27 mouse cellular contexts compared by ENCODE assay signal in the genomic region with DNA sequence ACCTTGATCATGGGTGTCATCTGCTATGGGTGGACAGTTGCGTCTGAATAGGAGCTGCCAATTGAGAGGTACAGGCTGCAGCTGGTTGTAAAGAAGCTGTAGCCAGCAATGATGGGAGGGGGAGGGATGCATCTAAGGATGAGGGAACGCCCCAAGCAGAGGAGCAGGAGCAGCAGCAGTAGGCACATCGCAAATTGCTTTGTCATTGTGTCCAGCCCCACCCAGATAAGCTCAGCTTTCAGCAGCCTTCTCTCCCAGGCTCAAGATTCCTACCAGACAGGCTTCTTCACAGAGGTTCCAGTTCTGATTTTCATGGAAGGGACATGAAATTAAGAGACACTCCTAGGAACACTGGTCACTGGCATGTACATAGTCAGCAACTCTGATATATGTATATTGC. TPM values are rescaled to one million over a fixed set of nuclear protein-coding genes. Genes with fewer than 3 reads are reported as not detected.
DNase-seq lines count a peak whose midpoint lies in the region; ATAC-seq and TF ChIP-seq lines count a peak whose summit lies in the region.
"Had no signal": no experiment of that assay in that cellular context is flagged by ENCODE, and none has a peak within 500 bp of the region (broad histone marks: within the 10 kb centered on the region; RNA-seq: fewer than 3 reads in every experiment).

No protein-coding gene starts in this region.

- H3K4me1 ChIP-seq in MEL (ENCODE audit: control insufficient read depth in 1 of 2, insufficient read depth in 2 of 2, low read length in 2 of 2), result peaks cover 6 to 12% of the 10 kb centered on the region in 2 experiments; a peak in 3 of 4 replicates
- H3K4me1 ChIP-seq in liver, embryonic 12.5 days, result peaks cover 9% of the 10 kb centered on the region
- H3K4me1 ChIP-seq: embryonic facial prominence, embryonic 12.5 days; heart, embryonic 12.5 days; hindbrain, embryonic 15.5 days; intestine, embryonic 15.5 days had no signal

- TF ChIP-seq EP300 in MEL (IDR thresholded peaks at IDR 0.05; ENCODE audit: low read depth in 1 of 2, low read length in 2 of 2), result peak; percentile 45 to 50; a peak in 3 of 4 replicates

- no peaks in the 10 kb centered on the region; a peak in 2 of 4 replicates for H3K27me3 ChIP-seq in MEL (ENCODE audit: control insufficient read depth in 1 of 2, insufficient read depth in 2 of 2, low read length in 2 of 2)
- H3K27me3 ChIP-seq in liver, embryonic 12.5 days (replicated peaks), result no peaks in the 10 kb centered on the region
- H3K27me3 ChIP-seq: embryonic facial prominence, embryonic 12.5 days; heart, embryonic 12.5 days; hindbrain, embryonic 15.5 days; intestine, embryonic 15.5 days had no signal

- DNase-seq in MEL (ENCODE audit: low read depth, low spot score), result peak; percentile 76
- DNase-seq in ZHBTc4 (ENCODE audit: low read depth, low spot score), result peak; percentile 79
- DNase-seq in spleen, adult 18-20 months, result no peak
- no peak for DNase-seq in cerebellum, adult 9-11 months
- DNase-seq in cerebellum, postnatal 14 days, result no peak
- DNase-seq: adrenal gland, postnatal 10 days; cerebellum, adult 18-20 months; heart, postnatal 36 days; kidney, adult 9 months; kidney, postnatal 36 days; left cerebral cortex, postnatal 4 days; lung, postnatal 14 days; right cerebral cortex, postnatal 4 days; thymus, postnatal 14 days had no signal

- peak; percentile 74 for ATAC-seq in liver, embryonic 12.5 days
- peak; percentile 70; the same call in 1 of the 2 replicates for ATAC-seq in megakaryocyte-erythroid progenitor cell, adult 5-6 weeks (replicated peaks; ENCODE audit: low FRiP score, low TSS enrichment, poor library complexity, severe bottlenecking)
- ATAC-seq: activated CD4-positive, CD25-positive, alpha-beta regulatory T cell, adult 4 months; forebrain, embryonic 16.5 days; intestine, embryonic 15.5 days; midbrain, embryonic 16.5 days had no signal

- no peak overlapping the region for H3K9ac ChIP-seq in MEL (ENCODE audit: control insufficient read depth, low read depth, low read length, poor library complexity, severe bottlenecking)
- no peak overlapping the region for H3K9ac ChIP-seq in liver, embryonic 12.5 days
- H3K9ac ChIP-seq: embryonic facial prominence, embryonic 12.5 days; heart, embryonic 12.5 days; hindbrain, embryonic 15.5 days; intestine, embryonic 15.5 days had no signal

- peaks cover 0 to 12% of the 10 kb centered on the region in 2 experiments; a peak in 2 of 4 replicates for H3K36me3 ChIP-seq in MEL (ENCODE audit: control insufficient read depth in 1 of 2, insufficient read depth in 2 of 2, low read length in 2 of 2)
- H3K36me3 ChIP-seq in liver, embryonic 12.5 days, result no peaks in the 10 kb centered on the region
- H3K36me3 ChIP-seq: embryonic facial prominence, embryonic 12.5 days; heart, embryonic 12.5 days; intestine, embryonic 15.5 days had no signal

- no peak for TF ChIP-seq POLR2A in MEL (IDR thresholded peaks at IDR 0.05; ENCODE audit: control insufficient read depth in 1 of 2, insufficient read depth in 1 of 2, low read depth in 1 of 2, low read length in 2 of 2, poor library complexity in 1 of 2)

- H3K4me2 ChIP-seq in liver, embryonic 12.5 days, result no peak overlapping the region
- H3K4me2 ChIP-seq: embryonic facial prominence, embryonic 12.5 days; heart, embryonic 12.5 days; hindbrain, embryonic 15.5 days; intestine, embryonic 15.5 days had no signal

- TF ChIP-seq RAD21 in MEL (IDR thresholded peaks at IDR 0.05; ENCODE audit: low read depth, low read length), result no peak

- no peaks in the 10 kb centered on the region for H3K79me2 ChIP-seq in MEL (ENCODE audit: control insufficient read depth, insufficient read depth, low read length, poor library complexity)

- no peaks in the 10 kb centered on the region for H3K9me3 ChIP-seq in MEL (replicated peaks; ENCODE audit: insufficient read depth, low read length)
- H3K9me3 ChIP-seq in liver, embryonic 12.5 days (replicated peaks), result no peaks in the 10 kb centered on the region
- H3K9me3 ChIP-seq: embryonic facial prominence, embryonic 12.5 days; heart, embryonic 12.5 days; hindbrain, embryonic 15.5 days; intestine, embryonic 15.5 days had no signal

- WGBS in liver, embryonic 12.5 days (ENCODE audit: insufficient replicate concordance), result 31% methylated on average over 3 of the region's 3 CpGs

- no peak for TF ChIP-seq CTCF in MEL (IDR thresholded peaks at IDR 0.05 in 2 of 3, conservative IDR thresholded peaks at IDR 0.05 in 1 of 3; ENCODE audit: control insufficient read depth in 1 of 3, insufficient read depth in 1 of 3, low read depth in 2 of 3, low read length in 3 of 3, poor library complexity in 1 of 3, severe bottlenecking in 1 of 3)

- no peak overlapping the region for H3K27ac ChIP-seq in MEL (ENCODE audit: control insufficient read depth, low read depth, low read length)
- H3K27ac ChIP-seq in liver, embryonic 12.5 days, result no peak overlapping the region
- H3K27ac ChIP-seq: embryonic facial prominence, embryonic 12.5 days; hindbrain, embryonic 15.5 days; intestine, embryonic 15.5 days; left cerebral cortex, adult 2 months had no signal

- no peak overlapping the region for H3K4me3 ChIP-seq in MEL (ENCODE audit: control insufficient read depth in 1 of 2, insufficient read depth in 1 of 2, low read depth in 2 of 2, low read length in 2 of 2)
- H3K4me3 ChIP-seq in liver, embryonic 12.5 days, result no peak overlapping the region
- H3K4me3 ChIP-seq: embryonic facial prominence, embryonic 12.5 days; heart, embryonic 12.5 days; hindbrain, embryonic 15.5 days; intestine, embryonic 15.5 days; left cerebral cortex, adult 2 months had no signal

TF ChIP-seq in MEL, 35 proteins besides CTCF, POLR2A, EP300 and RAD21 (continues in another document):
- 0 out of 2 replicates have a peak, but pooled peaks have one; percentile 31 for TF ChIP-seq MAZ (IDR thresholded peaks at IDR 0.05; ENCODE audit: low read depth, low read length)
- TF ChIP-seq ZNF384 (IDR thresholded peaks at IDR 0.05; ENCODE audit: low read depth, low read length), result no peak
- 0 out of 2 replicates have a peak, but pooled peaks have one; percentile 21 for TF ChIP-seq MAX (IDR thresholded peaks at IDR 0.05; ENCODE audit: low read length)
- peak; percentile 62; the same call in 1 of the 2 replicates for TF ChIP-seq GABPA (IDR thresholded peaks at IDR 0.05; ENCODE audit: low read depth, low read length)
- TF ChIP-seq BHLHE40 (IDR thresholded peaks at IDR 0.05; ENCODE audit: borderline replicate concordance, low read depth, low read length), result no peak
- TF ChIP-seq TCF12 (IDR thresholded peaks at IDR 0.05; ENCODE audit: low read depth, low read length), result no peak
- no peak for TF ChIP-seq NELFE (IDR thresholded peaks at IDR 0.05; ENCODE audit: low read depth, low read length)
- no peak for TF ChIP-seq POLR2AphosphoS2 (IDR thresholded peaks at IDR 0.05; ENCODE audit: low read length)
- TF ChIP-seq KAT2A (conservative IDR thresholded peaks at IDR 0.05; ENCODE audit: low read depth, low read length), result no peak
- TF ChIP-seq RCOR1 (IDR thresholded peaks at IDR 0.05; ENCODE audit: low read depth, low read length), result peak; percentile 64; the same call in 1 of the 2 replicates
- 0 out of 2 replicates have a peak, but pooled peaks have one; percentile 20 for TF ChIP-seq MYC (IDR thresholded peaks at IDR 0.05; ENCODE audit: low read depth, low read length)
- TF ChIP-seq MAFK (IDR thresholded peaks at IDR 0.05; ENCODE audit: borderline replicate concordance, low read depth, low read length), result 0 out of 2 replicates have a peak, but pooled peaks have one; percentile 49

RNA-seq across cellular contexts. Expression of gene Syn1, which starts 10.7 kb away (rescaled TPM):
- 0.08 TPM in 1 of 2 replicates, not detected in the other for total RNA-seq in MEL (2012; rRNA removed)
- polyA plus RNA-seq in MEL (2012; ENCODE audit: insufficient read depth in 1 of 2, insufficient read length in 2 of 2, low read depth in 1 of 2, low replicate concordance in 2 of 2, missing spikeins in 1 of 2), result under 1 TPM in 1 of 2 experiments, not detected in 1; 0.22 TPM
- polyA plus RNA-seq in liver, embryonic 12.5 days (2016; fragmentation: Nextera tagmentation; extraction: Ambion mirVana), result 0.04 TPM in 1 of 2 replicates, not detected in the other
- total RNA-seq in megakaryocyte-erythroid progenitor cell, adult 5-6 weeks (2014; fragmentation: Nextera tagmentation), result not detected in 2 replicates
- 0.46 TPM in 1 of 2 replicates, not detected in the other for total RNA-seq in megakaryocyte-erythroid progenitor cell, adult 5-6 weeks (2017)
- total RNA-seq: granulocyte monocyte progenitor cell, adult 5-6 weeks; liver, adult 2 months had no signal
- polyA plus RNA-seq: activated CD4-positive, CD25-positive, alpha-beta regulatory T cell, adult 4 months had no signal

RNA-seq across cellular contexts. Expression of gene Cfp, which starts 21.3 kb away (rescaled TPM):
- total RNA-seq in MEL (2012; rRNA removed), result 2.0 and 2.6 TPM in 2 replicates
- 10 to 100 TPM in 1 of 2 experiments, not detected in 1; 11.4 TPM for polyA plus RNA-seq in MEL (2012; ENCODE audit: insufficient read depth in 1 of 2, insufficient read length in 2 of 2, low read depth in 1 of 2, low replicate concordance in 2 of 2, missing spikeins in 1 of 2)
- polyA plus RNA-seq in liver, embryonic 12.5 days (2016; fragmentation: Nextera tagmentation; extraction: Ambion mirVana), result 11.7 and 13.1 TPM in 2 replicates
- 0.72 and 5.6 TPM in 2 replicates for total RNA-seq in megakaryocyte-erythroid progenitor cell, adult 5-6 weeks (2014; fragmentation: Nextera tagmentation)
- total RNA-seq in megakaryocyte-erythroid progenitor cell, adult 5-6 weeks (2017), result 1.8 and 4.2 TPM in 2 replicates

RNA-seq across cellular contexts. Expression of gene Timp1, which starts 40.1 kb away (rescaled TPM):
- total RNA-seq in MEL (2012; rRNA removed), result 0.27 TPM in 1 of 2 replicates, not detected in the other
- under 1 TPM in 1 of 2 experiments, not detected in 1; 0.49 TPM for polyA plus RNA-seq in MEL (2012; ENCODE audit: insufficient read depth in 1 of 2, insufficient read length in 2 of 2, low read depth in 1 of 2, low replicate concordance in 2 of 2, missing spikeins in 1 of 2)
- 3.7 and 5.1 TPM in 2 replicates for polyA plus RNA-seq in liver, embryonic 12.5 days (2016; fragmentation: Nextera tagmentation; extraction: Ambion mirVana)
- not detected in 2 replicates for total RNA-seq in megakaryocyte-erythroid progenitor cell, adult 5-6 weeks (2014; fragmentation: Nextera tagmentation)
- total RNA-seq in megakaryocyte-erythroid progenitor cell, adult 5-6 weeks (2017), result not detected in 2 replicates
- total RNA-seq: granulocyte monocyte progenitor cell, adult 5-6 weeks; liver, adult 2 months; neutrophil, adult 5-6 weeks had no signal
- polyA plus RNA-seq: activated CD4-positive, CD25-positive, alpha-beta regulatory T cell, adult 4 months had no signal

RNA-seq across cellular contexts. Expression of gene Elk1, which starts 40.3 kb away (rescaled TPM):
- total RNA-seq in MEL (2012; rRNA removed), result 5.4 and 6.1 TPM in 2 replicates
- 10 to 100 TPM in 1 of 2 experiments, not detected in 1; 12.5 TPM for polyA plus RNA-seq in MEL (2012; ENCODE audit: insufficient read depth in 1 of 2, insufficient read length in 2 of 2, low read depth in 1 of 2, low replicate concordance in 2 of 2, missing spikeins in 1 of 2)
- polyA plus RNA-seq in liver, embryonic 12.5 days (2016; fragmentation: Nextera tagmentation; extraction: Ambion mirVana), result 3.4 and 3.6 TPM in 2 replicates
- total RNA-seq in megakaryocyte-erythroid progenitor cell, adult 5-6 weeks (2014; fragmentation: Nextera tagmentation), result 5.3 and 9.8 TPM in 2 replicates
- total RNA-seq in megakaryocyte-erythroid progenitor cell, adult 5-6 weeks (2017), result 2.1 and 2.2 TPM in 2 replicates

RNA-seq across cellular contexts. Expression of gene Uxt, which starts 51.7 kb away (rescaled TPM):
- 62.3 and 78.8 TPM in 2 replicates for total RNA-seq in MEL (2012; rRNA removed)
- 10 to 100 TPM in 1 of 2 experiments, not detected in 1; 88.8 TPM for polyA plus RNA-seq in MEL (2012; ENCODE audit: insufficient read depth in 1 of 2, insufficient read length in 2 of 2, low read depth in 1 of 2, low replicate concordance in 2 of 2, missing spikeins in 1 of 2)
- 58.8 and 61.3 TPM in 2 replicates for polyA plus RNA-seq in liver, embryonic 12.5 days (2016; fragmentation: Nextera tagmentation; extraction: Ambion mirVana)
- 45.3 and 61.1 TPM in 2 replicates for total RNA-seq in megakaryocyte-erythroid progenitor cell, adult 5-6 weeks (2014; fragmentation: Nextera tagmentation)
- total RNA-seq in megakaryocyte-erythroid progenitor cell, adult 5-6 weeks (2017), result 30.0 and 42.4 TPM in 2 replicates

Comparison
In these comparisons a context has a peak if more than half of its experiments do, and no peak if none do; other contexts are left out.
1. DNase-seq: peak in MEL (single experiment) and ZHBTc4 (single experiment); none in spleen, adult 18-20 months (0 of 2), cerebellum, adult 9-11 months (single experiment) and cerebellum, postnatal 14 days (0 of 2).